Mouse (Mus musculus): ENCODE measurements around the gene Olfr315. TPM values are rescaled to one million over a fixed set of nuclear protein-coding genes. Genes with fewer than 3 reads are reported as not detected.
"Not testable (repeated sequence)": the region's sequence is repeated elsewhere in the genome, so short reads cannot be mapped to it uniquely, and the experiment has no call there.

The Olfr315 gene
- total RNA-seq, 2 experiments from 2014 or later: not detected

GRCm38 (mm10) chr11:58814700-58815099 lies 41.7 kb downstream of the Olfr315 start, which contains the start of gene Olfr313:
Gene Olfr313 (plus strand): TSS chr11:58815000.
- ATAC-seq (replicated peaks; ENCODE audit: poor library complexity, severe bottlenecking): not testable (repeated sequence)

DNA sequence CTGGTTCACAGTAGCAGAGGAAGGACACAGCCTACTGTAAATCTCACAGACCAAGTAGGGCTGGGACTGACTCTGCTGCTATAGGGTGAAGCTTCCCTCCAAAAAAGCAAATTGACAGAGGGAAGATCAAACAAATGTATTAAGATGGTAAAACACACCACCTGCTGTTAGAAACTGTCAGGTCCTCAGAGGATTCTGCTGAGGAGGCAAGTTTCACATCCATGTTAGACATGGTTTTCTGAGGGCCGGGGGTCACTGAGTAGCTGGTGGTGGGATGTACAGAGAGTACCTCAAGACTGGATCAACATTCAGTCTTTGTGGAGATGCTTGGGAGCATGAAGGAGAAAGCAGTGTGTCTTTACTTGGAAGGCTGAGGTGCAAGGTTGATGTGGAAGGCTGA lies 42.7 kb downstream of the Olfr315 start:
- no peak for ATAC-seq (replicated peaks; ENCODE audit: poor library complexity, severe bottlenecking)

DNA sequence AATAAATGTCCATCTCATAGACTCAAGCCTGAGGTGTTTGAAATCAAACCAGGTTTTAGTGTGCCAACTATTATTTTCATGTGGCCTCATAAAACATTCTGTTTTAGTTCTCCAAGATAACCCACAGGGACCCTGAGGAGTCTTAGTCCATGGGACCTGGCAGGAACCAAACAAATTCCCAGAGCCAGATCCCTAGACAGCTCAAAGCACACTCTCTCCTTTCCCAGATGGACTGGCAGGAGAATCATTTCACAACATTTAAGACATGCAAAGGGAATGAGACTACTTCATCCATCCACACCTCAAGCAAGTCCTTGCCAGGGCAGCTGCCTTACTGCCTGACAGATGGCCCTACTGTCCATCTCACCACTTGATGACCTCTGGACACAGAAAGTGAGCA lies 55.9 kb downstream of the Olfr315 start, which contains the start of gene Olfr312:
Gene Olfr312 (plus strand): TSS at position 301 of the 400 bp plus-strand sequence.
- not testable (repeated sequence) for ATAC-seq (replicated peaks; ENCODE audit: poor library complexity, severe bottlenecking)

- ATAC-seq (replicated peaks; ENCODE audit: poor library complexity, severe bottlenecking): no peak
These were observed 56.8 kb downstream of the Olfr315 start for GRCm38 (mm10) chr11:58829764-58830163.

Other genes starting within 250 kb of the Olfr315 start
- gene Olfr330, start 238.4 kb upstream of the Olfr315 start, total RNA-seq (2014; fragmentation: Nextera tagmentation): not detected in 2 replicates
- not detected in 2 replicates for gene Olfr330, start 238.4 kb upstream of the Olfr315 start, total RNA-seq (2017)
- gene Olfr329-ps, start 226.8 kb upstream of the Olfr315 start, total RNA-seq (2014; fragmentation: Nextera tagmentation): not detected in 2 replicates
- gene Olfr329-ps, start 226.8 kb upstream of the Olfr315 start, total RNA-seq (2017): not detected in 2 replicates
- gene Olfr328, start 217.6 kb upstream of the Olfr315 start, total RNA-seq (2014; fragmentation: Nextera tagmentation): not detected in 2 replicates
- gene Olfr328, start 217.6 kb upstream of the Olfr315 start, total RNA-seq (2017): not detected in 2 replicates
- not detected in 2 replicates for gene Olfr224, start 202.6 kb upstream of the Olfr315 start, total RNA-seq (2014; fragmentation: Nextera tagmentation)
- not detected in 2 replicates for gene Olfr224, start 202.6 kb upstream of the Olfr315 start, total RNA-seq (2017)
- gene Olfr325, start 195.5 kb upstream of the Olfr315 start, total RNA-seq (2014; fragmentation: Nextera tagmentation): not detected in 2 replicates
- gene Olfr325, start 195.5 kb upstream of the Olfr315 start, total RNA-seq (2017): not detected in 2 replicates
- not detected in 2 replicates for gene Olfr324, start 178.1 kb upstream of the Olfr315 start, total RNA-seq (2014; fragmentation: Nextera tagmentation)
- not detected in 2 replicates for gene Olfr324, start 178.1 kb upstream of the Olfr315 start, total RNA-seq (2017)
- gene 2210407C18Rik, start 157.1 kb upstream of the Olfr315 start, total RNA-seq (2014; fragmentation: Nextera tagmentation): not detected in 2 replicates
- not detected in 2 replicates for gene 2210407C18Rik, start 157.1 kb upstream of the Olfr315 start, total RNA-seq (2017)
- not detected in 2 replicates for gene Olfr323, start 142.7 kb upstream of the Olfr315 start, total RNA-seq (2014; fragmentation: Nextera tagmentation)
- gene Olfr323, start 142.7 kb upstream of the Olfr315 start, total RNA-seq (2017): not detected in 2 replicates
- 1.4 and 1.6 TPM in 2 replicates for gene Trim58, start 132.7 kb upstream of the Olfr315 start, total RNA-seq (2014; fragmentation: Nextera tagmentation)
- gene Trim58, start 132.7 kb upstream of the Olfr315 start, total RNA-seq (2017): 0.31 and 0.56 TPM in 2 replicates
- gene Olfr322, start 114.4 kb upstream of the Olfr315 start, total RNA-seq (2014; fragmentation: Nextera tagmentation): not detected in 2 replicates
- not detected in 2 replicates for gene Olfr322, start 114.4 kb upstream of the Olfr315 start, total RNA-seq (2017)
- gene Olfr320, start 92.1 kb upstream of the Olfr315 start, total RNA-seq (2014; fragmentation: Nextera tagmentation): not detected in 2 replicates
- gene Olfr320, start 92.1 kb upstream of the Olfr315 start, total RNA-seq (2017): not detected in 2 replicates
- gene Olfr319, start 74.0 kb upstream of the Olfr315 start, total RNA-seq (2014; fragmentation: Nextera tagmentation): not detected in 2 replicates
- gene Olfr319, start 74.0 kb upstream of the Olfr315 start, total RNA-seq (2017): not detected in 2 replicates
- gene Olfr318, start 49.2 kb upstream of the Olfr315 start, total RNA-seq (2014; fragmentation: Nextera tagmentation): not detected in 2 replicates
- gene Olfr318, start 49.2 kb upstream of the Olfr315 start, total RNA-seq (2017): not detected in 2 replicates
- not detected in 2 replicates for gene Olfr317, start 34.0 kb upstream of the Olfr315 start, total RNA-seq (2014; fragmentation: Nextera tagmentation)
- not detected in 2 replicates for gene Olfr317, start 34.0 kb upstream of the Olfr315 start, total RNA-seq (2017)
- not detected in 2 replicates for gene Olfr316, start 20.5 kb upstream of the Olfr315 start, total RNA-seq (2014; fragmentation: Nextera tagmentation)
- gene Olfr316, start 20.5 kb upstream of the Olfr315 start, total RNA-seq (2017): not detected in 2 replicates
- gene Olfr314, start 9.8 kb downstream of the Olfr315 start, total RNA-seq (2014; fragmentation: Nextera tagmentation): not detected in 2 replicates
- gene Olfr314, start 9.8 kb downstream of the Olfr315 start, total RNA-seq (2017): not detected in 2 replicates
- not detected in 2 replicates for gene Fam183b, start 28.8 kb downstream of the Olfr315 start, total RNA-seq (2014; fragmentation: Nextera tagmentation)
- not detected in 2 replicates for gene Fam183b, start 28.8 kb downstream of the Olfr315 start, total RNA-seq (2017)
- gene Olfr313, start 41.8 kb downstream of the Olfr315 start, total RNA-seq (2014; fragmentation: Nextera tagmentation): not detected in 2 replicates
- gene Olfr313, start 41.8 kb downstream of the Olfr315 start, total RNA-seq (2017): not detected in 2 replicates
- gene Olfr312, start 56.0 kb downstream of the Olfr315 start, total RNA-seq (2014; fragmentation: Nextera tagmentation): not detected in 2 replicates
- not detected in 2 replicates for gene Olfr312, start 56.0 kb downstream of the Olfr315 start, total RNA-seq (2017)
- gene Olfr311, start 66.1 kb downstream of the Olfr315 start, total RNA-seq (2014; fragmentation: Nextera tagmentation): not detected in 2 replicates
- gene Olfr311, start 66.1 kb downstream of the Olfr315 start, total RNA-seq (2017): not detected in 2 replicates
- 4.1 and 6.7 TPM in 2 replicates for gene Gm12258, start 74.0 kb downstream of the Olfr315 start, total RNA-seq (2014; fragmentation: Nextera tagmentation)
- 0.67 and 2.3 TPM in 2 replicates for gene Gm12258, start 74.0 kb downstream of the Olfr315 start, total RNA-seq (2017)
- gene 2810021J22Rik, start 94.0 kb downstream of the Olfr315 start, total RNA-seq (2014; fragmentation: Nextera tagmentation): 2.8 and 3.8 TPM in 2 replicates
- 2.1 and 2.5 TPM in 2 replicates for gene 2810021J22Rik, start 94.0 kb downstream of the Olfr315 start, total RNA-seq (2017)
- gene Zfp39, start 131.0 kb downstream of the Olfr315 start, total RNA-seq (2014; fragmentation: Nextera tagmentation): 14.5 and 16.7 TPM in 2 replicates
- 7.2 and 9.5 TPM in 2 replicates for gene Zfp39, start 131.0 kb downstream of the Olfr315 start, total RNA-seq (2017)
- gene Btnl10, start 144.7 kb downstream of the Olfr315 start, total RNA-seq (2014; fragmentation: Nextera tagmentation): not detected in 2 replicates
- gene Btnl10, start 144.7 kb downstream of the Olfr315 start, total RNA-seq (2017): 0.13 TPM in 1 of 2 replicates, not detected in the other
- gene Rnf187, start 165.7 kb downstream of the Olfr315 start, total RNA-seq (2014; fragmentation: Nextera tagmentation): 78.6 and 79.3 TPM in 2 replicates
- gene Rnf187, start 165.7 kb downstream of the Olfr315 start, total RNA-seq (2017): 60.0 and 82.2 TPM in 2 replicates
- not detected in 2 replicates for gene Hist3h2ba, start 175.7 kb downstream of the Olfr315 start, total RNA-seq (2014; fragmentation: Nextera tagmentation)
- 1.5 and 2.3 TPM in 2 replicates for gene Hist3h2ba, start 175.7 kb downstream of the Olfr315 start, total RNA-seq (2017)
- 9.3 and 14.0 TPM in 2 replicates for gene Hist3h2a, start 181.5 kb downstream of the Olfr315 start, total RNA-seq (2014; fragmentation: Nextera tagmentation)
- gene Hist3h2a, start 181.5 kb downstream of the Olfr315 start, total RNA-seq (2017): 234 and 237 TPM in 2 replicates
- gene Trim17, start 181.5 kb downstream of the Olfr315 start, total RNA-seq (2014; fragmentation: Nextera tagmentation): not detected in 2 replicates
- 0.13 TPM in 1 of 2 replicates, not detected in the other for gene Trim17, start 181.5 kb downstream of the Olfr315 start, total RNA-seq (2017)
- 29.0 and 32.3 TPM in 2 replicates for gene Trim11, start 204.9 kb downstream of the Olfr315 start, total RNA-seq (2014; fragmentation: Nextera tagmentation)
- 29.1 and 30.5 TPM in 2 replicates for gene Trim11, start 204.9 kb downstream of the Olfr315 start, total RNA-seq (2017)

All from granulocyte monocyte progenitor cell, adult 5-6 weeks (primary cell).